Mouse (Mus musculus) testis, adult 2 months (tissue): ENCODE data around the gene Psmd8.

Source experiments
- CTCF ChIP-seq: fragments of 200-500 bp; IDR thresholded peaks from 2 replicates; pipeline ENCODE4 v1.5.1; 2012; ENCODE audit warnings: low read depth, mild to moderate bottlenecking, inconsistent platforms, low read length, moderate library complexity; ENCODE audit not compliant: control insufficient read depth, insufficient read depth, insufficient replicate concordance
- POLR2A ChIP-seq: fragments of 200-500 bp; IDR thresholded peaks from 2 replicates; pipeline ENCODE4 v1.6.1; 2012; ENCODE audit warnings: low read depth, mild to moderate bottlenecking, inconsistent platforms, low read length, moderate library complexity; ENCODE audit not compliant: control insufficient read depth

- TF ChIP-seq CTCF, result no peak
- TF ChIP-seq POLR2A, result no peak
Measured at GRCm38 (mm10) chr7:29144006-29144405, 36.5 kb downstream of the Psmd8 start.
